Mouse (Mus musculus) cerebellum, adult 8-10 months (tissue): ENCODE results near the gene Pou4f1.
"Not testable (repeated sequence)": the region's sequence is repeated elsewhere in the genome, so short reads cannot be mapped to it uniquely, and the experiment has no call there.

ENCODE experiments used
- DNase-seq: peaks from one replicate; pipeline ENCODE4 v3.0.0; 2022

The Pou4f1 gene

GRCm38 (mm10) chr14:104467966-104468622 is at the start of gene Pou4f1:
Gene Pou4f1, minus strand, starts transcription at chr14:104467999.
- no peak for DNase-seq

GRCm38 (mm10) chr14:104511664-104512063 is 43.9 kb upstream of the Pou4f1 start:
- no peak for DNase-seq

- DNase-seq = not testable (repeated sequence)
These were observed 35.0 kb upstream of the Pou4f1 start for GRCm38 (mm10) chr14:104502761-104503160.

GRCm38 (mm10) chr14:104479751-104480150 is 12.0 kb upstream of the Pou4f1 start:
- DNase-seq = no peak

GRCm38 (mm10) chr14:104478593-104478992 is 10.8 kb upstream of the Pou4f1 start:
- no peak for DNase-seq

GRCm38 (mm10) chr14:104477616-104478015 is 9.8 kb upstream of the Pou4f1 start:
- no peak for DNase-seq

GRCm38 (mm10) chr14:104475438-104475837 is 7.6 kb upstream of the Pou4f1 start:
- DNase-seq = no peak

GRCm38 (mm10) chr14:104468623-104468970 is 798 bp upstream of the Pou4f1 start:
- DNase-seq = no peak

GRCm38 (mm10) chr14:104467133-104467965 is 450 bp downstream of the Pou4f1 start:
- no peak for DNase-seq

GRCm38 (mm10) chr14:104466557-104466956 is 1.2 kb downstream of the Pou4f1 start:
- no peak for DNase-seq

GRCm38 (mm10) chr14:104465483-104466235 is 2.1 kb downstream of the Pou4f1 start:
- DNase-seq = no peak

GRCm38 (mm10) chr14:104464841-104465240 is 3.0 kb downstream of the Pou4f1 start:
- DNase-seq = no peak

- DNase-seq = no peak
These were observed 4.1 kb downstream of the Pou4f1 start for GRCm38 (mm10) chr14:104463631-104464250.

GRCm38 (mm10) chr14:104461286-104462240 is 6.2 kb downstream of the Pou4f1 start:
- DNase-seq = no peak

- no peak for DNase-seq
These were observed 7.2 kb downstream of the Pou4f1 start for GRCm38 (mm10) chr14:104460325-104461285.

- DNase-seq = no peak
These were observed 8.2 kb downstream of the Pou4f1 start for GRCm38 (mm10) chr14:104459513-104460111.

- DNase-seq = no peak
These were observed 8.9 kb downstream of the Pou4f1 start for GRCm38 (mm10) chr14:104458728-104459512.

- DNase-seq = no peak
These were observed 9.7 kb downstream of the Pou4f1 start for GRCm38 (mm10) chr14:104457966-104458710.

- no peak for DNase-seq
These were observed 10.8 kb downstream of the Pou4f1 start for GRCm38 (mm10) chr14:104456976-104457375.
